Comparison of ENCODE assay signal across 14 mouse cellular contexts in the genomic region with DNA sequence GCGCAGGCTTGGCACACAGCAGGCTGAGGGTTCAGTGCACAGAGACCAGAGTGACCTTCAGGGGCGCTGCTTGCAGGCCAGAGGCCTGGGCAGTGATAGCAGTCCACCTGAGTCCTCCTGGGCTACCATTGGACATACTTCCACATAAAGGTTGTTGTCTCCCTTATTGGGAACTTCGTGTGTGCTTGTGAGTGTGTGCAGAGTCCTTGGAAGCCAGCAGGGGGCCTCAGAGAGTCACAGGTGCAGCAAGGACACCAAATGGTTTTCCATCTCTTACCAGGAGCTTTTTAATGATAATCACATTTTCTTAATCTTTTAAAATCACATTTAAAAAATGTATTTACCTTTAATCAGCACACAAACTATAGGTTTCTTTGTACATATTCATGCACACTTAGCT. TPM values are rescaled to one million over a fixed set of nuclear protein-coding genes. Genes with fewer than 3 reads are reported as not detected.
DNase-seq lines count a peak whose midpoint lies in the region; ATAC-seq and TF ChIP-seq lines count a peak whose summit lies in the region.
"Had no signal": no experiment of that assay in that cellular context is flagged by ENCODE, and none has a peak within 500 bp of the region (broad histone marks: within the 10 kb centered on the region; RNA-seq: fewer than 3 reads in every experiment).

No protein-coding gene starts in this region.

- H3K4me3 ChIP-seq in lung, adult 2 months (replicated peaks; ENCODE audit: extremely low read depth, low read depth, low read length) = no peak overlapping the region
- H3K4me3 ChIP-seq: embryonic facial prominence, embryonic 10.5 days; limb, embryonic 13.5 days; midbrain, embryonic 13.5 days; stomach, embryonic 15.5 days had no signal

- peak; percentile 44 to 46 for DNase-seq in cerebellum, postnatal 10 days
- no peak for DNase-seq in cerebellum, adult 11-12 months
- DNase-seq in lung, adult 2 months = no peak
- DNase-seq in lung, adult 18-20 months = no peak
- DNase-seq in R1 (ENCODE audit: low read depth, low spot score) = peak; percentile 73
- DNase-seq in layer of hippocampus, postnatal 36 days = no peak

- peak; percentile 64 for TF ChIP-seq CTCF in lung, adult 2 months (IDR thresholded peaks at IDR 0.05; ENCODE audit: insufficient read depth, low read length)

- no peak for TF ChIP-seq POLR2A in lung, adult 2 months (IDR thresholded peaks at IDR 0.05; ENCODE audit: borderline replicate concordance, extremely low read depth, low read depth, low read length)

- WGBS in lung, adult 2 months = 80% methylated on average over 3 of the region's 3 CpGs

- peaks cover 11% of the 10 kb centered on the region for H3K4me1 ChIP-seq in lung, adult 2 months (ENCODE audit: control insufficient read depth, insufficient read depth, low read length)

- 0 out of 2 replicates have a peak, but pooled peaks have one; percentile 36 for ATAC-seq in megakaryocyte progenitor cell, adult 5-6 weeks (replicated peaks; ENCODE audit: poor library complexity)
- no peak for ATAC-seq in frontal cortex, adult (ENCODE audit: low TSS enrichment)
- ATAC-seq: forebrain, embryonic 16.5 days; intestine, embryonic 16.5 days; midbrain, embryonic 13.5 days had no signal

RNA-seq across cellular contexts. Expression of gene Fance, which starts 38.6 kb away (rescaled TPM):
- polyA plus RNA-seq in lung, adult 2 months (2012; rRNA removed) = 18.2 and 21.7 TPM in 2 replicates
- 28.7 and 34.8 TPM in 2 replicates for total RNA-seq in megakaryocyte progenitor cell, adult 5-6 weeks (2015)
- total RNA-seq in megakaryocyte progenitor cell, adult 5-6 weeks (2017) = 11.0 and 14.8 TPM in 2 replicates
- total RNA-seq in layer of hippocampus, postnatal 36 days (2021) = 10 to 100 TPM; 25.2 to 27.9 TPM

RNA-seq across cellular contexts. Expression of gene Ppard, which starts 42.2 kb away (rescaled TPM):
- polyA plus RNA-seq in lung, adult 2 months (2012; rRNA removed) = 33.3 and 41.7 TPM in 2 replicates
- 7.4 and 7.7 TPM in 2 replicates for total RNA-seq in megakaryocyte progenitor cell, adult 5-6 weeks (2015)
- 1.9 and 2.7 TPM in 2 replicates for total RNA-seq in megakaryocyte progenitor cell, adult 5-6 weeks (2017)
- 10 to 100 TPM; 22.8 to 30.3 TPM for total RNA-seq in layer of hippocampus, postnatal 36 days (2021)

RNA-seq across cellular contexts. Expression of gene Rpl10a, which starts 53.5 kb away (rescaled TPM):
- polyA plus RNA-seq in lung, adult 2 months (2012; rRNA removed) = 1,664 and 1,938 TPM in 2 replicates
- 3,042 and 3,166 TPM in 2 replicates for total RNA-seq in megakaryocyte progenitor cell, adult 5-6 weeks (2015)
- 795 and 921 TPM in 2 replicates for total RNA-seq in megakaryocyte progenitor cell, adult 5-6 weeks (2017)
- 100 to 1,000 TPM; 342 TPM for total RNA-seq in layer of hippocampus, postnatal 36 days (2021)

Comparison
In these comparisons a context has a peak if more than half of its experiments do, and no peak if none do; other contexts are left out.
1. DNase-seq: peak in cerebellum, postnatal 10 days (2 of 2) and R1 (single experiment); none in cerebellum, adult 11-12 months (single experiment), lung, adult 2 months (single experiment), lung, adult 18-20 months (0 of 2) and layer of hippocampus, postnatal 36 days (0 of 2).